In the genomic region with DNA sequence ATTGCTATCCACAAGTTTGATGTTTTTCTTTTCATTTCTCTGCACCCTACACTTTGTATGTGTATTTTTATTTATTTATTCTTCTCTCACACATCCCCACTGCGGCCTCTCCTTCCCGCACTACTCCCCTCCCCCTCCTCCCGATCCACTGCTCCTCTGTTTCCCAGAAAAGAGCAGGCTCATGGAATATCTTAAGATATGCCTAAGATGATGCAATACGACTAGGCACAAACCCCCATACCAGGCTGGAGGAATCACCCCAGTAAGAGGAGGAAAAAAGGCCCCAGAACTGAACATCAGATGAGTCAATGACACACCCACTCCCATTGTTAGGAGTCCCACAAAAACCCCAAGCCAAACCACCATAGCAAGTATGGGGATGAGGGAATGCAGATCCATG, we compare ENCODE assay signal across 26 mouse cellular contexts. TPM values are rescaled to one million over a fixed set of nuclear protein-coding genes. Genes with fewer than 3 reads are reported as not detected.
DNase-seq lines count a peak whose midpoint lies in the region; ATAC-seq and TF ChIP-seq lines count a peak whose summit lies in the region.
"Had no signal": no experiment of that assay in that cellular context is flagged by ENCODE, and none has a peak within 500 bp of the region (broad histone marks: within the 10 kb centered on the region; RNA-seq: fewer than 3 reads in every experiment).

No protein-coding gene starts in this region.

- peaks cover 7% of the 10 kb centered on the region for H3K79me2 ChIP-seq in C2C12 (ENCODE audit: control insufficient read depth, insufficient read depth)
- H3K79me2 ChIP-seq in myocyte (ENCODE audit: control insufficient read depth, insufficient read depth) = no peaks in the 10 kb centered on the region

- no peaks in the 10 kb centered on the region for H3K27me3 ChIP-seq in forebrain, embryonic 14.5 days (replicated peaks; ENCODE audit: control insufficient read depth, insufficient read depth, low read length)
- H3K27me3 ChIP-seq in forebrain, embryonic 16.5 days (replicated peaks; ENCODE audit: control insufficient read depth, insufficient read depth, low read length) = no peaks in the 10 kb centered on the region
- no peaks in the 10 kb centered on the region for H3K27me3 ChIP-seq in hindbrain, embryonic 15.5 days
- H3K27me3 ChIP-seq in hindbrain, postnatal 0 days (ENCODE audit: insufficient read depth, low read length) = no peaks in the 10 kb centered on the region
- no peaks in the 10 kb centered on the region for H3K27me3 ChIP-seq in C2C12 (ENCODE audit: control insufficient read depth, insufficient read depth, insufficient read length)
- H3K27me3 ChIP-seq in myocyte (ENCODE audit: control insufficient read depth, insufficient read depth, insufficient read length) = no peaks in the 10 kb centered on the region
- H3K27me3 ChIP-seq: embryonic facial prominence, embryonic 12.5 days; forebrain, embryonic 13.5 days; heart, embryonic 13.5 days; limb, embryonic 13.5 days; neural tube, embryonic 13.5 days; stomach, embryonic 15.5 days had no signal

- DNase-seq in forebrain, embryonic 14.5 days (ENCODE audit: low spot score) = peak; percentile 5
- no peak for DNase-seq in hindbrain, postnatal 0 days (ENCODE audit: low spot score)
- DNase-seq: adrenal gland, adult 2 months; cerebellum, adult 11-12 months; cerebellum, postnatal 25 days; gastrocnemius, postnatal 25 days; heart, adult 2 months; heart, postnatal 14 days; kidney, adult 11 months; layer of hippocampus, adult 9-11 months; lung, adult 18-20 months; thymus, postnatal 36 days had no signal

- peaks cover 13% of the 10 kb centered on the region for H3K4me1 ChIP-seq in forebrain, embryonic 14.5 days (ENCODE audit: control insufficient read depth, insufficient read depth, low read length)
- peaks cover 16% of the 10 kb centered on the region for H3K4me1 ChIP-seq in forebrain, embryonic 16.5 days (replicated peaks; ENCODE audit: control insufficient read depth, insufficient read depth, low read length)
- peaks cover 24% of the 10 kb centered on the region for H3K4me1 ChIP-seq in hindbrain, embryonic 15.5 days (replicated peaks)
- peaks cover 11% of the 10 kb centered on the region for H3K4me1 ChIP-seq in hindbrain, postnatal 0 days (ENCODE audit: insufficient read depth, low read length)
- H3K4me1 ChIP-seq: liver, embryonic 12.5 days had no signal

- H3K4me3 ChIP-seq in forebrain, embryonic 14.5 days (ENCODE audit: low read depth, low read length) = no peak overlapping the region
- H3K4me3 ChIP-seq in forebrain, embryonic 16.5 days (replicated peaks; ENCODE audit: low read length) = no peak overlapping the region
- H3K4me3 ChIP-seq in hindbrain, embryonic 15.5 days = no peak overlapping the region
- no peak overlapping the region for H3K4me3 ChIP-seq in hindbrain, postnatal 0 days (ENCODE audit: low read length)
- H3K4me3 ChIP-seq in C2C12 (ENCODE audit: insufficient read depth, poor library complexity, severe bottlenecking) = no peak overlapping the region
- no peak overlapping the region for H3K4me3 ChIP-seq in myocyte
- H3K4me3 ChIP-seq: embryonic facial prominence, embryonic 12.5 days; forebrain, embryonic 13.5 days; heart, adult 2 months; heart, embryonic 13.5 days; limb, embryonic 13.5 days; liver, embryonic 12.5 days; neural tube, embryonic 13.5 days; stomach, embryonic 15.5 days had no signal

- no peak overlapping the region for H3K4me2 ChIP-seq in forebrain, embryonic 14.5 days (ENCODE audit: low read length)
- no peak overlapping the region for H3K4me2 ChIP-seq in forebrain, embryonic 16.5 days (ENCODE audit: low read length)
- no peak overlapping the region for H3K4me2 ChIP-seq in hindbrain, embryonic 15.5 days
- H3K4me2 ChIP-seq in hindbrain, postnatal 0 days (ENCODE audit: low read depth, low read length) = no peak overlapping the region
- H3K4me2 ChIP-seq in myocyte (ENCODE audit: low read depth) = peak overlapping the region; percentile 22
- H3K4me2 ChIP-seq: embryonic facial prominence, embryonic 12.5 days; heart, embryonic 13.5 days; limb, embryonic 13.5 days; liver, embryonic 12.5 days; stomach, embryonic 15.5 days had no signal

- no peak for TF ChIP-seq CTCF in hindbrain, postnatal 0 days (IDR thresholded peaks at IDR 0.05; ENCODE audit: low read depth)
- TF ChIP-seq CTCF in C2C12 (IDR thresholded peaks at IDR 0.05; ENCODE audit: control insufficient read depth, insufficient read depth, insufficient read length) = no peak

- 0 out of 2 replicates have a peak, but pooled peaks cover 4% of the 10 kb centered on the region for H3K36me3 ChIP-seq in forebrain, embryonic 14.5 days (ENCODE audit: control insufficient read depth, insufficient read depth, low read length)
- H3K36me3 ChIP-seq in forebrain, embryonic 16.5 days (ENCODE audit: control insufficient read depth, insufficient read depth) = no peaks in the 10 kb centered on the region
- peaks cover 3% of the 10 kb centered on the region; the same call in 1 of the 2 replicates for H3K36me3 ChIP-seq in hindbrain, embryonic 15.5 days
- H3K36me3 ChIP-seq in hindbrain, postnatal 0 days (ENCODE audit: insufficient read depth, low read length) = no peaks in the 10 kb centered on the region
- H3K36me3 ChIP-seq in C2C12 (ENCODE audit: control insufficient read depth, insufficient read depth) (no peaks in the 10 kb centered on the region), myocyte (ENCODE audit: control insufficient read depth, insufficient read depth) (no peaks in the 10 kb centered on the region)
- H3K36me3 ChIP-seq: embryonic facial prominence, embryonic 12.5 days; heart, embryonic 13.5 days; limb, embryonic 13.5 days; liver, embryonic 12.5 days; stomach, embryonic 15.5 days had no signal

- H3K9ac ChIP-seq in forebrain, embryonic 14.5 days (ENCODE audit: low read length) = no peak overlapping the region
- no peak overlapping the region for H3K9ac ChIP-seq in forebrain, embryonic 16.5 days (replicated peaks; ENCODE audit: low read depth, low read length)
- H3K9ac ChIP-seq in hindbrain, embryonic 15.5 days = no peak overlapping the region
- H3K9ac ChIP-seq in hindbrain, postnatal 0 days (replicated peaks; ENCODE audit: low read length) = no peak overlapping the region
- H3K9ac ChIP-seq: embryonic facial prominence, embryonic 12.5 days; forebrain, embryonic 13.5 days; heart, embryonic 13.5 days; limb, embryonic 13.5 days; liver, embryonic 12.5 days; stomach, embryonic 15.5 days had no signal

- no peak for ATAC-seq in forebrain, embryonic 14.5 days
- ATAC-seq in forebrain, embryonic 16.5 days = no peak
- ATAC-seq in hindbrain, embryonic 15.5 days (ENCODE audit: low FRiP score, low read depth) = no peak
- ATAC-seq in hindbrain, postnatal 0 days = no peak
- ATAC-seq in monocyte, adult 5-6 weeks (replicated peaks; ENCODE audit: insufficient number of reproducible peaks, low FRiP score, low TSS enrichment, poor library complexity, severe bottlenecking) = no peak
- ATAC-seq: forebrain, embryonic 13.5 days; liver, embryonic 12.5 days; Patski had no signal

- H3ac ChIP-seq in C2C12 (ENCODE audit: control insufficient read depth, insufficient read length, low read depth) (no peak overlapping the region), myocyte (ENCODE audit: control insufficient read depth, insufficient read length) (no peak overlapping the region)

- no peaks in the 10 kb centered on the region for H3K9me3 ChIP-seq in forebrain, embryonic 14.5 days (replicated peaks; ENCODE audit: control insufficient read depth, low read length)
- no peaks in the 10 kb centered on the region for H3K9me3 ChIP-seq in forebrain, embryonic 16.5 days (ENCODE audit: control insufficient read depth, low read length)
- no peaks in the 10 kb centered on the region for H3K9me3 ChIP-seq in hindbrain, embryonic 15.5 days
- no peaks in the 10 kb centered on the region for H3K9me3 ChIP-seq in hindbrain, postnatal 0 days (ENCODE audit: low read length)
- H3K9me3 ChIP-seq: embryonic facial prominence, embryonic 12.5 days; forebrain, embryonic 13.5 days; heart, embryonic 13.5 days; limb, embryonic 13.5 days; liver, embryonic 12.5 days; neural tube, embryonic 13.5 days; stomach, embryonic 15.5 days had no signal

- 82% methylated on average over 4 of the region's 4 CpGs for WGBS in forebrain, embryonic 14.5 days
- 80% methylated on average over 4 of the region's 4 CpGs for WGBS in forebrain, embryonic 16.5 days
- 67% methylated on average over 4 of the region's 4 CpGs for WGBS in hindbrain, embryonic 15.5 days
- 69% methylated on average over 4 of the region's 4 CpGs for WGBS in hindbrain, postnatal 0 days

- H3K27ac ChIP-seq in forebrain, embryonic 14.5 days (ENCODE audit: low read depth, low read length) = no peak overlapping the region; the same call in 1 of the 2 replicates
- H3K27ac ChIP-seq in forebrain, embryonic 16.5 days (ENCODE audit: low read length) = no peak overlapping the region
- peak overlapping the region; percentile 30; the same call in 1 of the 2 replicates for H3K27ac ChIP-seq in hindbrain, embryonic 15.5 days (replicated peaks)
- H3K27ac ChIP-seq in hindbrain, postnatal 0 days = no peak overlapping the region
- H3K27ac ChIP-seq: embryonic facial prominence, embryonic 12.5 days; forebrain, embryonic 13.5 days; heart, adult 2 months; heart, embryonic 13.5 days; limb, embryonic 13.5 days; liver, embryonic 12.5 days; stomach, embryonic 15.5 days had no signal

- no peaks in the 10 kb centered on the region for H3K79me3 ChIP-seq in C2C12 (ENCODE audit: low read depth)

- TF ChIP-seq POLR2A in myocyte (IDR thresholded peaks at IDR 0.05; ENCODE audit: insufficient read length, low read depth) = no peak

TF ChIP-seq in C2C12, 6 proteins besides CTCF, POLR2A, EP300 and RAD21:
- TF ChIP-seq USF1 (IDR thresholded peaks at IDR 0.05; ENCODE audit: low read depth) = no peak
- peak; percentile 52 for TF ChIP-seq CEBPB (IDR thresholded peaks at IDR 0.05; ENCODE audit: low read depth)

TF ChIP-seq in myocyte, 11 proteins besides CTCF, POLR2A, EP300 and RAD21:
- peak; percentile 81 for TF ChIP-seq CEBPB (IDR thresholded peaks at IDR 0.05; ENCODE audit: insufficient read depth, poor library complexity, severe bottlenecking)
- no peak for TF ChIP-seq MAX (IDR thresholded peaks at IDR 0.05; ENCODE audit: low read depth)
TF ChIP-seq in myocyte: peak in this region for 1.

RNA-seq across cellular contexts. Expression of a gene that starts 1.4 kb away (rescaled TPM):
- polyA plus RNA-seq in forebrain, embryonic 14.5 days (2014; fragmentation: Nextera tagmentation; extraction: Ambion mirVana) = 40.8 and 41.6 TPM in 2 replicates
- 32.9 and 35.8 TPM in 2 replicates for polyA plus RNA-seq in forebrain, embryonic 16.5 days (2015; fragmentation: Nextera tagmentation; extraction: Ambion mirVana)
- polyA plus RNA-seq in hindbrain, embryonic 15.5 days (2015; fragmentation: Nextera tagmentation; extraction: Ambion mirVana) = 47.1 and 47.9 TPM in 2 replicates
- total RNA-seq in hindbrain, postnatal 0 days (2014; rRNA removed) = 21.4 and 23.3 TPM in 2 replicates
- 39.8 and 41.9 TPM in 2 replicates for polyA plus RNA-seq in hindbrain, postnatal 0 days (2015; fragmentation: Nextera tagmentation; extraction: Ambion mirVana)
- polyA plus RNA-seq in C2C12 (2012; fragmentation: generic; extraction: Trizol) (4.9 TPM), myocyte (2012; fragmentation: generic; extraction: Trizol) (6.0 TPM)
- not detected in 3 replicates for total RNA-seq in monocyte, adult 5-6 weeks (2017)
- total RNA-seq: megakaryocyte, adult 5-6 weeks had no signal
- polyA plus RNA-seq: Patski had no signal
